Mouse (Mus musculus): ENCODE data around the gene Hfe2. TPM values are rescaled to one million over a fixed set of nuclear protein-coding genes. Genes with fewer than 3 reads are reported as not detected.

The Hfe2 gene
- total RNA-seq (2014; fragmentation: Nextera tagmentation) (not detected in 2 replicates), total RNA-seq (2017) (not detected in 2 replicates), polyA plus RNA-seq (2012) (not detected in 2 replicates)

DNA sequence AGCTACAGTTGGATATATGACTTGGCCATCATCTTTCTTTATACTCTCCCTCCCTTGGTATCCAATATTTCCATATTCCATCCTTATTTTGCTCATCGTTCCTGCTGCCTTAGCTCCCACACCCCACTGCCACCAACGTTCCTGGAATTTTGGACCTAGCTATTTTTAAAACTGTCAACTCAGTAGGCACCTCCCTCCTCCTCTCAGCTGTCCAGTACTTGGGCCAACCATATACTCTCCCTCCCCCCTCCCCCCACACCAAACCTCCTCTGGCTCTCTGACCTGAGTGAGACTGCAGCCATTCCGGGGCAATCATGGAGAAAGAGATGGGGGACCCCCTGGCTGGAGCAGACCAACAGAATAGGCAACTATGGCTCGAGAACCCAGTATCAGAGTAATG is at the start of gene Hfe2:
Hfe2 (plus strand) TSS at position 259 of the 400 bp plus-strand sequence.
- DNase-seq (ENCODE audit: low spot score) = no peak
- Histone ChIP-seq H3K4me3 (ENCODE audit: low read depth, low read length) (no peak within 1 kb of the TSS), H3K36me3 (replicated peaks) (no peaks in the 10 kb centered on the region), H3K4me1 (ENCODE audit: insufficient read depth, low read depth, low read length) (peaks cover 6% of the 10 kb centered on the region), H3K9me3 (replicated peaks) (no peaks in the 10 kb centered on the region), H3K27me3 (ENCODE audit: insufficient read depth, low read length) (peaks cover 31% of the 10 kb centered on the region)
- no peak for TF ChIP-seq GATA1 (IDR thresholded peaks at IDR 0.05; ENCODE audit: borderline replicate concordance, low read length)
- TF ChIP-seq GATA2 (IDR thresholded peaks at IDR 0.05; ENCODE audit: borderline replicate concordance, low read depth, low read length) = no peak
- no peak for TF ChIP-seq POLR2AphosphoS5 (IDR thresholded peaks at IDR 0.05; ENCODE audit: insufficient replicate concordance, low read depth, low read length)
- no peak for TF ChIP-seq CTCF (IDR thresholded peaks at IDR 0.05; ENCODE audit: low read depth, low read length)
- TF ChIP-seq TAL1 (conservative IDR thresholded peaks at IDR 0.05; ENCODE audit: low read depth, low read length) = no peak
- no peak for ATAC-seq (ENCODE audit: extremely low read depth, insufficient number of reproducible peaks, low FRiP score, poor library complexity, severe bottlenecking)

- H3K36me3 ChIP-seq (replicated peaks) = no peaks in the 10 kb centered on the region
- H3K27me3 ChIP-seq (ENCODE audit: insufficient read depth, low read length) = peaks cover 25% of the 10 kb centered on the region; the same call in 1 of the 2 replicates
- TF ChIP-seq GATA2 (IDR thresholded peaks at IDR 0.05; ENCODE audit: borderline replicate concordance, low read depth, low read length) (no peak), CTCF (IDR thresholded peaks at IDR 0.05; ENCODE audit: low read depth, low read length) (no peak), TAL1 (conservative IDR thresholded peaks at IDR 0.05; ENCODE audit: low read depth, low read length) (no peak), GATA1 (IDR thresholded peaks at IDR 0.05; ENCODE audit: borderline replicate concordance, low read length) (no peak), POLR2AphosphoS5 (IDR thresholded peaks at IDR 0.05; ENCODE audit: insufficient replicate concordance, low read depth, low read length) (no peak)
- no peaks in the 10 kb centered on the region; the same call in 1 of the 2 replicates for H3K4me1 ChIP-seq (ENCODE audit: insufficient read depth, low read depth, low read length)
- ATAC-seq (ENCODE audit: extremely low read depth, insufficient number of reproducible peaks, low FRiP score, poor library complexity, severe bottlenecking) = no peak
- H3K4me3 ChIP-seq (ENCODE audit: low read depth, low read length) = no peak overlapping the region
- DNase-seq (ENCODE audit: low spot score) = no peak
- H3K9me3 ChIP-seq (replicated peaks) = no peaks in the 10 kb centered on the region
Observed at GRCm38 (mm10) chr3:96477084-96477483, 47.9 kb upstream of the Hfe2 start.

DNA sequence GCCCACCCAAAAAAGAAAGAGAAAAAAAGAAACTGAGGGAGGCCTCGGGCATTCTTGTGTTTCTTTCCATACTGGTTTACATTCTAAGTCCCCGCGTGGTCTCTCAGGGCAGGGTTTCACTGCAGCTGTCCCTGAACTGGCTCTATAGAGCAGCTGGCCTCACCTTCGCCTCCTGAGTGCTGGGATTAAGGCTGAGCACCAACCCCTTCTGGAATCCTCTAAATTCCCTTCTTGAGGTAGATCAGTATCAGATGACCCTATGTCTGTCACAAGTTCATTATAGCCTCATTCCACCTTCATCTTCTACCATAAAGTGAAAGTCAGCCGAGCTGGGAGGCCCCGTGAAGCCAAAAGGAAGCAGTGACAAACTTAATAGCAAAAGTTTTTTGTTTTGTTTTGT is 47.4 kb upstream of the Hfe2 start:
- ATAC-seq (ENCODE audit: extremely low read depth, insufficient number of reproducible peaks, low FRiP score, poor library complexity, severe bottlenecking) (no peak), DNase-seq (ENCODE audit: low spot score) (no peak)
- Histone ChIP-seq H3K27me3 (ENCODE audit: insufficient read depth, low read length) (peaks cover 22% of the 10 kb centered on the region; the same call in 1 of the 2 replicates), H3K9me3 (replicated peaks) (no peaks in the 10 kb centered on the region), H3K4me3 (ENCODE audit: low read depth, low read length) (no peak overlapping the region), H3K36me3 (replicated peaks) (no peaks in the 10 kb centered on the region), H3K4me1 (ENCODE audit: insufficient read depth, low read depth, low read length) (peaks cover under 1% of the 10 kb centered on the region; the same call in 1 of the 2 replicates)
- TF ChIP-seq POLR2AphosphoS5 (IDR thresholded peaks at IDR 0.05; ENCODE audit: insufficient replicate concordance, low read depth, low read length) = no peak
- no peak for TF ChIP-seq TAL1 (conservative IDR thresholded peaks at IDR 0.05; ENCODE audit: low read depth, low read length)
- no peak for TF ChIP-seq GATA1 (IDR thresholded peaks at IDR 0.05; ENCODE audit: borderline replicate concordance, low read length)
- no peak for TF ChIP-seq GATA2 (IDR thresholded peaks at IDR 0.05; ENCODE audit: borderline replicate concordance, low read depth, low read length)
- no peak for TF ChIP-seq CTCF (IDR thresholded peaks at IDR 0.05; ENCODE audit: low read depth, low read length)

- ATAC-seq (ENCODE audit: extremely low read depth, insufficient number of reproducible peaks, low FRiP score, poor library complexity, severe bottlenecking) (no peak), DNase-seq (ENCODE audit: low spot score) (no peak)
- H3K27me3 ChIP-seq (ENCODE audit: insufficient read depth, low read length) = peaks cover 18% of the 10 kb centered on the region; the same call in 1 of the 2 replicates
- TF ChIP-seq GATA2 (IDR thresholded peaks at IDR 0.05; ENCODE audit: borderline replicate concordance, low read depth, low read length) (no peak), GATA1 (IDR thresholded peaks at IDR 0.05; ENCODE audit: borderline replicate concordance, low read length) (no peak), TAL1 (conservative IDR thresholded peaks at IDR 0.05; ENCODE audit: low read depth, low read length) (no peak), POLR2AphosphoS5 (IDR thresholded peaks at IDR 0.05; ENCODE audit: insufficient replicate concordance, low read depth, low read length) (no peak), CTCF (IDR thresholded peaks at IDR 0.05; ENCODE audit: low read depth, low read length) (no peak)
- no peaks in the 10 kb centered on the region for H3K9me3 ChIP-seq (replicated peaks)
- H3K4me3 ChIP-seq (ENCODE audit: low read depth, low read length) = no peak overlapping the region
- H3K4me1 ChIP-seq (ENCODE audit: insufficient read depth, low read depth, low read length) = peaks cover 15% of the 10 kb centered on the region
- H3K36me3 ChIP-seq (replicated peaks) = no peaks in the 10 kb centered on the region
Observed at GRCm38 (mm10) chr3:96479249-96479648, 45.7 kb upstream of the Hfe2 start.

DNA sequence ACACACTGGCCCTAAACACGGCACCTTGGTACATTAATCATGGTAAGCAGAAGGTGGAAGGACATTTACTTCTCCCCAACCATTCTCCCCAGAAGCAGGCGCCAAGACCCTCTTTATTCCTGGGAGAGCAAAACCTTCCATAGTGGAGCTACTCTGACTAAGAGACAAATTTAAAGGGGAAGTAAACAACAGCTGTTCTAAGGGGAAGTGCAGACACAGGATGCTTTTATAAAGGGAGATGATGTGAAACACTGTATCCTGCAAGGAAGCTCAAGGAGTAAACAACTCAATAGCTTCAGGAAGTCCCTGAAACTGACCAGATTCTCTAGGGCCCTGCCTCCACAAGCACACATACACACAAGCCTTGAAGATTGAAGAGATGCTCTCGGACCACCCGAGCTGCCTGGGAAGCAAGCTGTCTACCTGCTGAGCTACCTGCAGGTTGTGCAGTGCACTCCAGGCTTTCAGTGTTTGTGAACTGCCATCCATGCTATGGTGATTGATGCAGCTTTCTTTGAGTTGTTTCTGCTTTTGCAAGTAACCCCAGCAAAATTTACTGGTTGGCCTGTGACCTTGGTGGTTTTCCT is 44.2 kb upstream of the Hfe2 start:
- DNase-seq (ENCODE audit: low spot score) (no peak), ATAC-seq (ENCODE audit: extremely low read depth, insufficient number of reproducible peaks, low FRiP score, poor library complexity, severe bottlenecking) (no peak)
- Histone ChIP-seq H3K4me3 (ENCODE audit: low read depth, low read length) (no peak overlapping the region), H3K9me3 (replicated peaks) (no peaks in the 10 kb centered on the region), H3K4me1 (ENCODE audit: insufficient read depth, low read depth, low read length) (peaks cover 26% of the 10 kb centered on the region), H3K36me3 (replicated peaks) (no peaks in the 10 kb centered on the region), H3K27me3 (ENCODE audit: insufficient read depth, low read length) (peaks cover 14% of the 10 kb centered on the region; the same call in 1 of the 2 replicates)
- TF ChIP-seq GATA2 (IDR thresholded peaks at IDR 0.05; ENCODE audit: borderline replicate concordance, low read depth, low read length) (no peak), CTCF (IDR thresholded peaks at IDR 0.05; ENCODE audit: low read depth, low read length) (no peak), GATA1 (IDR thresholded peaks at IDR 0.05; ENCODE audit: borderline replicate concordance, low read length) (no peak)

GRCm38 (mm10) chr3:96481856-96482255 is 43.1 kb upstream of the Hfe2 start:
- no peak for DNase-seq (ENCODE audit: low spot score)
- Histone ChIP-seq H3K36me3 (replicated peaks) (no peaks in the 10 kb centered on the region), H3K27me3 (ENCODE audit: insufficient read depth, low read length) (peaks cover 11% of the 10 kb centered on the region; the same call in 1 of the 2 replicates), H3K9me3 (replicated peaks) (no peaks in the 10 kb centered on the region), H3K4me3 (ENCODE audit: low read depth, low read length) (no peak overlapping the region), H3K4me1 (ENCODE audit: insufficient read depth, low read depth, low read length) (peaks cover 26% of the 10 kb centered on the region)
- no peak for TF ChIP-seq CTCF (IDR thresholded peaks at IDR 0.05; ENCODE audit: low read depth, low read length)
- TF ChIP-seq GATA1 (IDR thresholded peaks at IDR 0.05; ENCODE audit: borderline replicate concordance, low read length) = no peak
- no peak for TF ChIP-seq POLR2AphosphoS5 (IDR thresholded peaks at IDR 0.05; ENCODE audit: insufficient replicate concordance, low read depth, low read length)
- TF ChIP-seq GATA2 (IDR thresholded peaks at IDR 0.05; ENCODE audit: borderline replicate concordance, low read depth, low read length) = no peak
- no peak for TF ChIP-seq TAL1 (conservative IDR thresholded peaks at IDR 0.05; ENCODE audit: low read depth, low read length)
- ATAC-seq (ENCODE audit: extremely low read depth, insufficient number of reproducible peaks, low FRiP score, poor library complexity, severe bottlenecking) = no peak

All from G1E (cell line).